Mouse (Mus musculus) midbrain, postnatal 0 days (tissue): Measurements from ENCODE around the gene Hdac2. TPM values are rescaled to one million over a fixed set of nuclear protein-coding genes. Genes with fewer than 3 reads are reported as not detected.
A peak's percentile ranks its signal among the peaks of the same experiment; 100 is the strongest.

ENCODE experiments used
- ATAC-seq: fragments of 200-750 bp; cut with Nextera tagmentation; 2 replicates; pipeline ENCODE4 v1.8.0; 2017; ENCODE audit warnings: moderate number of reproducible peaks, mild to moderate bottlenecking, moderate TSS enrichment, moderate library complexity; ENCODE audit not compliant: low FRiP score
- DNase-seq: peaks from one replicate; pipeline ENCODE4 v3.0.0-alpha.2; 2015; ENCODE audit warnings: low spot score
- H3K27ac ChIP-seq: fragments of 300-500 bp; sonication (generic); 2 replicates; pipeline ENCODE4 v1.5.1; 2014; ENCODE audit warnings: low read depth, mild to moderate bottlenecking, low read length, mixed read lengths
- H3K27me3 ChIP-seq: fragments of 300-500 bp; sonication (generic); 2 replicates; pipeline ENCODE4 v1.6.1; 2014; ENCODE audit warnings: low read length, control low read depth, mixed read lengths; ENCODE audit not compliant: insufficient read depth
- H3K36me3 ChIP-seq: fragments of 300-500 bp; sonication (generic); 2 replicates; pipeline ENCODE4 v1.6.1; 2014; ENCODE audit warnings: low read length, control low read depth, mixed read lengths; ENCODE audit not compliant: insufficient read depth
- H3K4me1 ChIP-seq: fragments of 300-500 bp; sonication (generic); 2 replicates; pipeline ENCODE4 v1.6.1; 2014; ENCODE audit warnings: mild to moderate bottlenecking, control low read depth, antibody characterized with exemption, low read length, mixed read lengths; ENCODE audit not compliant: insufficient read depth
- H3K4me2 ChIP-seq: fragments of 300-500 bp; sonication (generic); 2 replicates; pipeline ENCODE4 v1.6.1; 2014; ENCODE audit warnings: low read depth, mild to moderate bottlenecking, low read length, mixed read lengths; ENCODE audit not compliant: poor library complexity, severe bottlenecking
- H3K4me3 ChIP-seq: fragments of 300-500 bp; sonication (generic); 2 replicates; pipeline ENCODE4 v1.5.1; 2014; ENCODE audit warnings: low read depth, mild to moderate bottlenecking, low read length, moderate library complexity
- H3K9ac ChIP-seq: fragments of 300-500 bp; sonication (generic); replicated peaks from 2 replicates; pipeline ENCODE4 v1.6.1; 2014; ENCODE audit warnings: mild to moderate bottlenecking, low read length, moderate library complexity, mixed read lengths; ENCODE audit not compliant: poor library complexity, severe bottlenecking
- H3K9me3 ChIP-seq: fragments of 300-500 bp; sonication (generic); 2 replicates; pipeline ENCODE4 v1.6.1; 2016; ENCODE audit warnings: low read length, control low read depth
- CTCF ChIP-seq: IDR thresholded peaks from 2 replicates; pipeline ENCODE4 v1.5.1; 2016; ENCODE audit warnings: antibody characterized with exemption, mild to moderate bottlenecking
- WGBS: fragments of 180-500 bp; shearing (Covaris S2); extraction: QIAGEN DNeasy Blood & Tissue Kit; methylation state at CpG from one replicate; pipeline ENCODE4 v1.1.7; 2014; 5-methylcytosine and 5-hydroxymethylcytosine counted together
- polyA plus RNA-seq: library from polyadenylated mRNA; unstranded; fragments of >200 nt; fragmentation: Nextera tagmentation; extraction: Ambion mirVana; gene quantifications from 2 replicates; pipeline ENCODE4 v1.2.1, GENCODE M21; 2015
- total RNA-seq: library from RNA; depleted of rRNA; stranded (reverse); fragments of >200 nt; gene quantifications from 2 replicates; pipeline ENCODE4 v1.2.3, GENCODE M21; 2014

The Hdac2 gene
- total and polyA plus RNA-seq, 2 experiments from 2014 or later, result 153 to 208 TPM

DNA sequence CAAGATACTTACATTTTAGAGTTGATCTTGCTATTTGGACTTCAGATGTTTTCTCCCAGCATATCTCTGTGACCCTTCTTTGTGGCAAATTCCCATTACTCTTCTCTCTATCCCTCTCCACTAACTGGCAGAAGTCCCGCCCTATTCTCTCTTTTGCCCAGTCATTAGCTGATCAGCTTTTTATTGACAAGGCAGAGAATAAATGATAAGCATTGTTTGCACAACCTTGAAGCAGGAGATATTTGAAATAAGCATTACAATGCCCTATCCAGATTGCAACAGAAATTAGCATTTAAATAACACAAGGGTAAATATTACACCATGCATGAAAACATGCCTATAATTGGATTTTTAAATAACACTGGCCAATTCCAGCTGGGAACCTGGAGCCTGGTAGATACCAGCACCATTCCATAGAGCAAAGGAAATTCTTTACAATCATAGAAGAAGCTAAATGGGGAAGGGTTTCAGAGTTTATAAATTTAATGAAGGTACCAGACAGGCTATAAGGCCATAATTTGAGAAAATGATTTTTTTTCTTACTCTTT lies 14.7 kb upstream of the Hdac2 start:
- no peak overlapping the region for H3K4me2 ChIP-seq
- H3K36me3 ChIP-seq, result no peaks in the 10 kb centered on the region
- H3K9me3 ChIP-seq, result no peaks in the 10 kb centered on the region
- no peak for TF ChIP-seq CTCF
- WGBS, result 84% methylated on average over 1 of the region's 1 CpGs
- H3K9ac ChIP-seq, result no peak overlapping the region
- no peaks in the 10 kb centered on the region for H3K27me3 ChIP-seq
- no peak for ATAC-seq
- no peak overlapping the region for H3K4me3 ChIP-seq
- no peak overlapping the region for H3K27ac ChIP-seq
- DNase-seq, result no peak
- no peaks in the 10 kb centered on the region for H3K4me1 ChIP-seq

DNA sequence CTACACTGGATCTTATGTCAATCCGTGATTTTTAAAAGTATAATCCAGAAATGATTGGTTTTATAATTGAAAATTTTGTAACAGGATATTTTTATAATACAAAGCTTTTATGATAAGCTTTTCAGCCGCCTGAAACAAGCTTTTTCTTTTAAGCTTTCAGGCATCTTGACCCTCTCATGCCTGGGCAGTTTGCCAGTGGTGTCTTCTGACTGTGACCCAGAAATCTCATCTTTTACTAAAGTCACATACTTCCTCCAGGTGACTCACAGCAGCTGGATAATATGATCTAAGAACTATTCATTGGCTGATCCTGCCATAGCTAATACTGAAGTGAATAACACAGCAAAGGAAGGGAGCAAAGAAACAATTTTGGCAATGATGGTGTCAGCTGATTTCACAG lies 9.9 kb upstream of the Hdac2 start:
- no peak overlapping the region for H3K9ac ChIP-seq
- no peak for DNase-seq
- TF ChIP-seq CTCF, result no peak
- H3K27me3 ChIP-seq, result no peaks in the 10 kb centered on the region
- no peaks in the 10 kb centered on the region for H3K4me1 ChIP-seq
- no peak overlapping the region for H3K4me3 ChIP-seq
- no peak for ATAC-seq
- H3K27ac ChIP-seq, result no peak overlapping the region
- H3K36me3 ChIP-seq, result no peaks in the 10 kb centered on the region
- no peaks in the 10 kb centered on the region for H3K9me3 ChIP-seq
- no peak overlapping the region for H3K4me2 ChIP-seq
- 67% methylated on average over 2 of the region's 2 CpGs for WGBS

- Histone ChIP-seq H3K27ac (peak overlapping the region; percentile 100), H3K27me3 (no peaks in the 10 kb centered on the region), H3K9ac (peak overlapping the region; percentile 99), H3K4me2 (peak overlapping the region; percentile 60), H3K4me1 (peaks cover 4% of the 10 kb centered on the region; the same call in 1 of the 2 replicates), H3K9me3 (no peaks in the 10 kb centered on the region), H3K36me3 (no peaks in the 10 kb centered on the region), H3K4me3 (peak overlapping the region; percentile 98)
- peak; percentile 85 for ATAC-seq
- under 1% methylated on average over 43 of the region's 63 CpGs for WGBS
- no peak for TF ChIP-seq CTCF
- peak; percentile 70 for DNase-seq
Observed at GRCm38 (mm10) chr10:36974676-36975520, 554 bp downstream of the Hdac2 start.

DNA sequence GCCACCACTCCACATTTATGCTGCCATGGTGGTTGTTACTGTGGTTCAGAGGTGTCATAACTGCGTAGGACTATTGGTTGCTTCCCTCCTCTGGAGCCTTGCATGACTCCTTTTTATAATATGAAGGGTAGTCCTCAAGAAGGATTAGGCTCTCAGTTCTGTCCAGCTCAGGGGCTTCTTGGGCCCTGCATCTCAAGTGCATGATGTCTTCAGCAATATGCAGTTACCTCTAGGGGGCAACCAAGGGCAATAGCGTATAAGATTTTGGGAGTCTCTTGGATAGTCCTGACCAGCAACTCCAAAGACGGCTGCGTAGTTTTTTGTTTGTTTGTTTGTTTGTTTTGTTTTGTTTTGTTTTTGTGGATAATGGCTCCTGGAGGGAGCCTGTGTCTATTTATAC lies 7.5 kb downstream of the Hdac2 start:
- H3K27me3 ChIP-seq, result no peaks in the 10 kb centered on the region
- H3K27ac ChIP-seq, result no peak overlapping the region
- no peaks in the 10 kb centered on the region for H3K36me3 ChIP-seq
- no peak for TF ChIP-seq CTCF
- no peak overlapping the region for H3K9ac ChIP-seq
- no peak for DNase-seq
- WGBS, result 96% methylated on average over 4 of the region's 4 CpGs
- no peak overlapping the region for H3K4me2 ChIP-seq
- no peak for ATAC-seq
- H3K4me1 ChIP-seq, result no peaks in the 10 kb centered on the region; the same call in 1 of the 2 replicates
- H3K4me3 ChIP-seq, result no peak overlapping the region
- H3K9me3 ChIP-seq, result no peaks in the 10 kb centered on the region

DNA sequence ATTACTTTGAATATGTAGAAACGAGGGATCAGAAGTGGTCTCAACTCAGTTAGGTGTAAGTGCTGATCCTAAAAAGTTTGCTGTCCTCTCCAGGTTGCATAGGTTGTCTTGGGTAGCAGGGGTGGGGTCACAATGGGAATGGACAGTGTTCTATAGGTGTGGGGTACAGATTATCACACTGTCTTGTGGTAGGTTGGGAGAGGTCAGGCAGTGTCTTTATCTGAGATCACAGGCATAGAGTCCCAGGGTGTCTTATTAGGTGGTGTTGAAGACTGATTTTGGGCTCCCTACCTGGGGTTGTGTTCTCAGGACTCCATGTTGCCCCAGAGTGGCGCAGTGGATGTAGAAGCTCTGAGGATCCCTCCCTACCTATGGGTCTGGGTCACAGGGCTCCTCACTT lies 17.8 kb downstream of the Hdac2 start:
- ATAC-seq, result no peak

GRCm38 (mm10) chr10:37000839-37001238 lies 26.5 kb downstream of the Hdac2 start:
- 90% methylated on average over 2 of the region's 2 CpGs for WGBS
- no peak overlapping the region for H3K9ac ChIP-seq
- no peaks in the 10 kb centered on the region for H3K4me1 ChIP-seq
- no peaks in the 10 kb centered on the region for H3K9me3 ChIP-seq
- no peaks in the 10 kb centered on the region for H3K27me3 ChIP-seq
- H3K27ac ChIP-seq, result no peak overlapping the region
- DNase-seq (no peak), ATAC-seq (no peak)
- H3K4me2 ChIP-seq, result no peak overlapping the region
- H3K36me3 ChIP-seq, result peaks cover 26% of the 10 kb centered on the region
- TF ChIP-seq CTCF, result no peak
- no peak overlapping the region for H3K4me3 ChIP-seq

More for the DNA sequence above, 17.8 kb downstream of the Hdac2 start:
- no peaks in the 10 kb centered on the region for H3K4me1 ChIP-seq
- no peak for TF ChIP-seq CTCF
- H3K27me3 ChIP-seq, result no peaks in the 10 kb centered on the region
- no peak for DNase-seq
- H3K4me3 ChIP-seq, result no peak overlapping the region
- no peak overlapping the region for H3K9ac ChIP-seq
- H3K36me3 ChIP-seq, result peaks cover 28% of the 10 kb centered on the region
- no peak overlapping the region for H3K4me2 ChIP-seq
- 99% methylated on average over 2 of the region's 2 CpGs for WGBS
- no peak overlapping the region for H3K27ac ChIP-seq
- no peaks in the 10 kb centered on the region for H3K9me3 ChIP-seq
